Mouse (Mus musculus) spleen, embryonic (tissue): ENCODE data around the gene Ldlrad3.

Experiments used
- CTCF ChIA-PET: fragments of 350-600 bp; sonication (Branson Sonifier 250); formaldehyde crosslinking; loops from one replicate; lab custom pipeline; 2022; lab: Charles Lee

The Ldlrad3 gene

GRCm38 (mm10) chr2:101973810-101974209, 212.4 kb downstream of the Ldlrad3 start:
- CTCF ChIA-PET = no interaction called here

- CTCF ChIA-PET = no interaction called here
Measured at GRCm38 (mm10) chr2:101967601-101968000, 218.6 kb downstream of the Ldlrad3 start.

GRCm38 (mm10) chr2:101967152-101967551, 219.0 kb downstream of the Ldlrad3 start:
- CTCF ChIA-PET = no interaction called here

- CTCF ChIA-PET = no interaction called here
Measured at GRCm38 (mm10) chr2:101966017-101966416, 220.2 kb downstream of the Ldlrad3 start.

DNA sequence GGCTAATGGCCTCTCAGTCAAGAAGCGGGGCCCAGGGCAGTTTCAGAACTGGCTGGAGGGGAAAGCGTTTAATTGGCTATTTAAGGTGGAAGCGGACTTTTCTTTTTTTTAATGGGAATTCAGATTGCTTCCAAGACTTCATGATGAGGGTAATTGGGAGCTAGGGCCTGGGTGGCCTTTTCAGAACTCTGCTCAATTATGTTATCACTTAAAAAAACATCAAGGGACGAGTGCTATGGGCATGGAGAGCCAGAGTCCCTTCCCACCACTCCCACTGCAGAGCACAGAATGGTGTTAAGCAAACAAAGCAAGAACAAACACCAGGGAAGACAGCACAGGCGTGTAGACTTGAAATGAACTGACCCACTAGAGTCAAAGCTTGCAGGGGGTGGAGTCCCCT, 220.7 kb downstream of the Ldlrad3 start:
- CTCF ChIA-PET = no interaction called here

DNA sequence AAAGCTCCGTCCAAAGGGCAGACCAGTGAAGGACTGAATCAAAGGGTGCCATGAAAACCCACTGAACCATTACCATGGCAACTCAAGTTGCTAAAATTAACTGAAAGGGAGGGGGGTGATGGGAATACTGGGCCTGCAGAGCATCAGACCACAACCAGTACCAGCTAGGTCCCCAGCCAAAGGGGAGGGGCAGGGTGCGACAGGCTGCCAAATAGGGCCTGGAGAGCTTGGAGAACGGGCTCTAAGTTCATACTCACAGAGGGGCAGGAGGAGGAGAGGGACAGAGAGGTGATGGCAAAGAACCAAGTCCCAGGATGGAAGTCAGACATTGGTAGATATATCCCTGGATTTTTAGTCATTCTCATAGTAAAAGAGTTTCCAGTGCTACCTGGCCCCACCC, 222.8 kb downstream of the Ldlrad3 start:
- CTCF ChIA-PET = no interaction called here

- CTCF ChIA-PET = no interaction called here
Measured at GRCm38 (mm10) chr2:101962349-101962748, 223.8 kb downstream of the Ldlrad3 start.

DNA sequence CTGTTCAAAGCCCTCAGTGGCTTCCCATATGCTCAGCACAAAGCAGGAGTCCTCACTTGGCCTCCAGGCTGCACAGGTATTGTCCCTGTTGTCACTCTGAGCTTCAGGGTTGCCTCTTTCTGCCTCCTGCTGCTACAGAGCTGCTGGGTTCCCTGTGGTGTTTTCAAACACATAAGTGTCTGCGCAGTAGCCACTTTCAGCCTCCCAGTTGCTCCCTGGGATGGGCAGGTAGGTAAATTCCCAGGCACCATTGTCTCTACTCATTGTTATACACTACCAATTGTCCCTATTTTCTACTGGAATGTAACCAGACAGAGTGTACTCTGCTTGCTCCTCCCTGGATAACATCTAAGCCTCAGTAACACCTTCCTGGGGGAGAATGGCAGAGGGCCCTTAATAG, 224.8 kb downstream of the Ldlrad3 start:
- CTCF ChIA-PET = no interaction called here

GRCm38 (mm10) chr2:101960658-101961057, 225.5 kb downstream of the Ldlrad3 start:
- CTCF ChIA-PET = no interaction called here

- CTCF ChIA-PET = no interaction called here
Measured at GRCm38 (mm10) chr2:101956125-101956524, 230.1 kb downstream of the Ldlrad3 start.

GRCm38 (mm10) chr2:101952951-101953361, 233.2 kb downstream of the Ldlrad3 start:
- CTCF ChIA-PET = no interaction called here

DNA sequence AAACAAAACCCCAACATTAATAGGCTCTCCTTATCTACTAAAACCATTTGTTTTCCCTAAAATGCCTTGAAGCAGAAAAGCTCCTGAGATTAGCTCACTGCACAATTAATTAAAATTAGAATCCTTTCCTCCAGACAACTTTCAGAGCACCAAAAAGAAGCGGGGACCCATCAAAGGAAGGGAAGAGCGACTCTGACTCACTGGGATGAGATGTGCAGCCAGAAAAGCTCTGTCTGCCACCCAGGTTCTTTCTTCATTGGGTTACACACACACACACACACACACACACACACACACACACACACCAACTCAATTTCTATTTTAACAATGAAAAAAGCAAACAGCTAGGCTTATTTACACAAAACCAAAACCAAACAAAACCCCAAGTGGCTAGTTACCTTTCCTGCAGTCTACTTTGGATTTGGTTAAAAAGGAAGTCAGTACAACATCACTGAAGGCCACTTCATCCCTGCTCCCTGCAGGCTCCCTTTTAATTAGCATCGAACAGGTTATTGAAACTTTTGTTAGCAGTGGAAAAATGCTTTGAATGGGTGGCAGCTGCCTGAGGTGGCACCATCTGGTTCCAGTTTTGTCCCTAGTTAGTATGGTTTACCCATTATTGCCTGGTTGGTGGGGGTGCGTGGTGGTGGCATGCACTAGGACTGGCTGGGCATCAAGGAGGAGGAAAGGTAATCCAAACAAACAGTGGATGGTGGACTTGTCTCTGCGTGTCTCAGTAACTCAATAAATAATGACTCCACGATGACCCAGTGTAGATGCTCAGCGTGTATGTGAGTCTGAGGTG, 235.3 kb downstream of the Ldlrad3 start:
- CTCF ChIA-PET = no interaction called here

DNA sequence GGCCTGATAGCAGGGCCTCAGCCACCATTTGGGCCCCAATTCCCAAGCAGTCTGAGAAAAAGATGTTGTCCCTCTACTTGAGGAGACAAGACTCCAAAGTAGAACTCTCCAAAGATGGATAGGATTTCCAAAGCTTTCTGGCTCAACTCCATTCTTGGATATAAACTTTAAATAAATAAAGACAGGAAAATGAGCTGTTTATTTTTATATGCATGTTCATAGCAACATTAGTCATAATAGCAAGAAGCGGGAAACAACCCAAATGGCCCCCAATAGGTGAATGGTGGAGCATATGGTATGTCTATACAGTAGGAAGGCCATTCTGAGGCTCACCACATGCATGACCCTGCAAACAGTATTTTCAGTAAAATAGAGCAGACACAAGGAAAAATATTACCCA, 251.2 kb downstream of the Ldlrad3 start:
- CTCF ChIA-PET = no interaction called here

GRCm38 (mm10) chr2:101933301-101933700, 252.9 kb downstream of the Ldlrad3 start:
- CTCF ChIA-PET = no interaction called here

DNA sequence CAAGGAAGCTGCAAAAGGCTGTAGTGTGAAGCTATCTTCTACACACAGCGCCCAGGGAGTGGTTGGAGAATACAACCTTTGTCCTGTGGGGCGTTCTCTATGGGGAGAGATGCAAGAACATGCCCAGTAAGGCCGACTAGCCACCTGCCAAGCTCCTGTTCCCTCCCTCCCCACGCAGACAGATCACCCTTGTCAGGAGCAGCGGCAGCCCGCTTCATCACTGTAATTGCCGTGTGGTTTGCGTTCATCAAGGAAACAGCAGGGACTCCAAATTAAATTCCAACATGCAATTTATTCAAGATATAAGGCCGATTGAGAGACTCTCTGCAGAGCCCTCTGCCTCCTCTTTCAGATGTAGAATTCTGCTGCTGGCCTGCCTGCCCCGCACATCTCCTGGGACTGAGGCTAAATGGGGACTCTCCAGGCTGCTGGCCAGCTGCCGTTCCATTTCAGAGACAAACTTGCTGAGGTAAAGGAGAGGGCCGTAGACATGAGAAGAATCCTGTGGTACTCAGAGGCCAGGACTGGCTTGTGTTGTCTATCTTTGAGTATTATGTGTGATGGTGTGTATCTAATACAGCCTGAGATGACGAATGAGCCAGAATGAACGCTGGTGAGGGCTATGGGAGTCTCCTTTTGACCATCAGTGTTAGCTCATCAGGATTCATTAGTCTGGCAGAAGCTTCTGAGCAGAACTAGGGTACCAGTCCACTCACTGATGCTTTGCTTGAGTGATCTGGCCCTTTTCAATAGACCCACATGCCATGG, 253.8 kb downstream of the Ldlrad3 start:
- CTCF ChIA-PET = no interaction called here

GRCm38 (mm10) chr2:101925591-101926188, 260.5 kb downstream of the Ldlrad3 start:
- CTCF ChIA-PET = interaction anchor here (0.6 kb wide), 1 partner anchor 1160 kb away, joined by 4 read pairs; no protein-coding TSS in a partner anchor

GRCm38 (mm10) chr2:101925183-101925582, 261.0 kb downstream of the Ldlrad3 start:
- CTCF ChIA-PET = interaction anchor here (0.6 kb wide), 1 partner anchor 1160 kb away, joined by 4 read pairs; no protein-coding TSS in a partner anchor

DNA sequence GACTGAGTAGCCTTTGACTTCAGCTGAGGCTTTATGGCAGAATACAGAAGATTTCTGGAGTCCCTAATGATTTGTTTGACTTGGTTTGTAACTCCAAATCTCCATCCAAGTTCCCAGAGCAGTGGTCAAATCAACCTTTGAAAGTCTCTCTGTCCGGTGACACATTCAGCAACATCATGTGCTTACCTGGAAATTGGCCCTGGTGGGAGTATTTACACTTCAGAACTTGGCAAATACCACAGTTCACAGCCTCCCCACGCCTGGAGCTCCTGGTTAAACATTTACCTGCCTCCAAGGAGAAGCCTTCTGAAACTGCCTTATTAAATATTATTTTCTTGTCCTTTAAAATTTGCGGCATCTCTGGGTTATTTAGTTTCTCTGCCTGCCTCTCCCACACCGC, 263.0 kb downstream of the Ldlrad3 start:
- CTCF ChIA-PET = no interaction called here

DNA sequence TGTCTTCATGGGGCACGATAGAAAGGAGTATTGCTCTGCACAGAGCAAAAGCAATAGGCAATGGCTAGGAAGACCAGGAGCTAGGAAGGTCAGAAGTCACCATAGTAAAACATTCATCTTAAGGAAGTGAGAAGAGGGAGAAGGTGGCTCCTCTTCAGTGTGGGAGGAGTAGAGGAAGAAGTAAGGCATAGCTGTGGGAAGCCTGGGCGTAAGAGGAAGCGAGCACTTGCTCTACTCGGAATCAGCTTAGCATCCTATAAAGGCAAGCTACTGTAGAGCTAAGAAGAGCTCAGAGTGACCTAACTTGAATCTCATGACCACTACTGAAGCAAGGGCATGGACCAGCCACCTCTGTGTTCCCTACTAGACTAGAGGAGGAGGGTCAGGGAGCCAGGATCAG, 263.9 kb downstream of the Ldlrad3 start:
- CTCF ChIA-PET = no interaction called here

- CTCF ChIA-PET = interaction anchor here (0.5 kb wide), 1 partner anchor 1292 kb away, joined by 3 read pairs; no protein-coding TSS in a partner anchor
Measured at GRCm38 (mm10) chr2:101920136-101920554, 266.0 kb downstream of the Ldlrad3 start.

GRCm38 (mm10) chr2:101918518-101918917, 267.7 kb downstream of the Ldlrad3 start:
- CTCF ChIA-PET = interaction anchor here (0.6 kb wide), 1 partner anchor 246 kb away, joined by 26 read pairs; no protein-coding TSS in a partner anchor
